Mouse (Mus musculus) A20 (cell line): ENCODE results near the gene Spatc1l.

ENCODE experiments used
- DNase-seq: peaks from one replicate; pipeline ENCODE4 v3.0.0-alpha.2; 2011; ENCODE audit warnings: low read depth, low spot score

Spatc1l gene

DNA sequence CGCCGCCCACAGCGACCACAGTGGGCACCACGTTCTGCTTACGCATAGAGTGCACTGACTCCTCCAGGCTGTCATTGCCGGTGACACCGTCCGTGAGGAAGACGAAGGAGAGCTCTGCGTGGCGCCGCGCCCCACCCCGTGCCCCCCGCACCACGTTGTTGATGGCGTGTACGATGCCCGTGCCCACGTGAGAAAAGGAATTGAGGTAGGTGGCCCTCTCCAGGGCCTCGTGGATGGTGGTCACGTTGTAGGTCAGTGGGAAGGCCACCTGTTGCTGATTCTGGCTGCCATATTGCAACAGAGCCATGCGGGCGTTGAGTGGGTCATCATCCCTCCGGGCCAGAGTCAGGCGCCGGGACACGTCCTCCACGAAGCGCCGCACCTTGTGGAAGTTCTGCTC lies 34.3 kb downstream of the Spatc1l start:
- no peak for DNase-seq

DNA sequence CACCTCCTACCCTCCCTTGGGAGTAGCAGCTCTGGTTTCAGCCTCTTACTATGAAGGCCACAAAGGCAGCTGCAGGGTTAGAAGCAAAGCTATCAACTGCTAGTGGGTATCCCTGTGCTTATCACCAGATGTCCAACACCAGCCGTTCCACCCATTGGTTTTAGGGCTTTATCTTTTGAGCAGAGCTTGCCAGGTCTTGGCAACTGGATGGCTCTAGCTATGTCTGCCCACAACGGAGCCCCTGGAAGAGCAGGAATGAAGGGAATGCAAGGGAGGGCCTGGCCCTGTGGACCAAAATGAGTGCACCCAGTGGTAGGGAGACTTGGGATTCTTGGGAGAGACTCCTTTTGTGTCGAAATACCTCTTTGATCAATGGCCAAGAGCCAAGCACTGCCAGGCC lies 40.6 kb downstream of the Spatc1l start:
- DNase-seq: no peak

DNA sequence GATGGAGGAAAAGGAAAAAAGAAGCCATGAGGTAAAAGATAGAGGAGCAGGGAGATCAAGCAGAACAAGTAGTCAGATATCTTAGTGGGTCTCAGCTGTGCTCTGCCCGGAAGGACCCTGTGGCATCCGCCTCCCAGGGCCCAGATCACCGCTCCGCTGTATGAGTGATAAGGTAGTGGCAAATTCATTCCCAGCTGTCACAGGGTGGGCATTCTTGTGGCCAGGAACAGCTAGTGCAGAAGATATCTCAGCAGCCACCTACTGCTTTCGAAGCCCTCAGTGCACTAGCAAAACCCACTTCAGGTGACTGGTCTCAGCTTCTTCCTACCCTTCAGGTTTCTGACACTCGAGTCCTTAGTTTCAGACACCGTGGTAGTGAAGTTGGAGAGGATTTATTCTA lies 50.4 kb downstream of the Spatc1l start:
- no peak for DNase-seq
